Mouse (Mus musculus) MEL (cell line): Measurements from ENCODE around the gene H2-DMa. TPM values are rescaled to one million over a fixed set of nuclear protein-coding genes. Genes with fewer than 3 reads are reported as not detected.

ENCODE experiments used
- DNase-seq: peaks from one replicate; pipeline ENCODE4 v3.0.0; 2011; ENCODE audit warnings: low read depth, low spot score
- H3K27ac ChIP-seq: 2 replicates; pipeline ENCODE4 v1.5.1; 2012; ENCODE audit warnings: low read depth, mild to moderate bottlenecking, control low read depth, low read length, moderate library complexity; ENCODE audit not compliant: control insufficient read depth
- H3K27me3 ChIP-seq, 2 experiments: fragments of 150-350 bp in 1 of 2; sonication (generic) in 1 of 2; 2 replicates each; pipeline ENCODE4 v1.6.1; 2012; ENCODE audit warnings: low read length in 2 of 2, mild to moderate bottlenecking in 2 of 2, improper control_type of control experiment in 1 of 2, moderate library complexity in 1 of 2; ENCODE audit not compliant: insufficient read depth in 2 of 2, control insufficient read depth in 1 of 2
- H3K36me3 ChIP-seq, 2 experiments: 2 replicates each; pipeline ENCODE4 v1.6.1; 2012 to 2014; ENCODE audit warnings: low read length in 2 of 2, improper control_type of control experiment in 1 of 2, inconsistent platforms in 1 of 2, mild to moderate bottlenecking in 1 of 2; ENCODE audit not compliant: insufficient read depth in 2 of 2, control insufficient read depth in 1 of 2
- H3K4me1 ChIP-seq, 2 experiments: fragments of 150-350 bp in 1 of 2; sonication (generic) in 1 of 2; 2 replicates each; pipeline ENCODE4 v1.6.1; 2012; ENCODE audit warnings: low read length in 2 of 2, improper control_type of control experiment in 1 of 2, mild to moderate bottlenecking in 1 of 2; ENCODE audit not compliant: insufficient read depth in 2 of 2, control insufficient read depth in 1 of 2
- H3K4me3 ChIP-seq, 2 experiments: fragments of 150-350 bp in 1 of 2; sonication (generic) in 1 of 2; 2 replicates each; pipeline ENCODE4 v1.5.1; 2012; ENCODE audit warnings: low read depth in 2 of 2, low read length in 2 of 2, mild to moderate bottlenecking in 2 of 2, moderate library complexity in 2 of 2, control low read depth in 1 of 2, improper control_type of control experiment in 1 of 2; ENCODE audit not compliant: control insufficient read depth in 1 of 2, insufficient read depth in 1 of 2
- H3K79me2 ChIP-seq: 2 replicates; pipeline ENCODE4 v1.6.1; 2012; ENCODE audit warnings: mild to moderate bottlenecking, low read length, moderate library complexity; ENCODE audit not compliant: control insufficient read depth, poor library complexity, insufficient read depth
- H3K9ac ChIP-seq: 2 replicates; pipeline ENCODE4 v1.6.1; 2012; ENCODE audit warnings: low read depth, mild to moderate bottlenecking, control low read depth, low read length, moderate library complexity; ENCODE audit not compliant: control insufficient read depth, poor library complexity, severe bottlenecking
- H3K9me3 ChIP-seq: fragments of 150-350 bp; sonication (generic); replicated peaks from 2 replicates; pipeline ENCODE4 v1.6.1; 2012; ENCODE audit warnings: mild to moderate bottlenecking, low read length, improper control_type of control experiment, moderate library complexity; ENCODE audit not compliant: insufficient read depth
- BHLHE40 ChIP-seq: IDR thresholded peaks from 2 replicates; pipeline ENCODE4 v1.6.1; 2012; ENCODE audit warnings: low read depth, mild to moderate bottlenecking, inconsistent platforms, low read length, improper control_type of control experiment, borderline replicate concordance
- CHD1 ChIP-seq: IDR thresholded peaks from 2 replicates; pipeline ENCODE4 v1.6.1; 2012; ENCODE audit warnings: low read depth, mild to moderate bottlenecking, inconsistent platforms, low read length, improper control_type of control experiment
- CTCF ChIP-seq, 3 experiments: IDR thresholded peaks in 2 of 3; conservative IDR thresholded peaks in 1 of 3; 2 replicates each; pipeline ENCODE4 v1.5.1; 2011 to 2012; ENCODE audit warnings: low read length in 3 of 3, low read depth in 2 of 3, mild to moderate bottlenecking in 2 of 3, improper control_type of control experiment in 1 of 3, inconsistent platforms in 1 of 3, mixed read lengths in 1 of 3, moderate library complexity in 1 of 3; ENCODE audit not compliant: control insufficient read depth in 1 of 3, insufficient read depth in 1 of 3, poor library complexity in 1 of 3, severe bottlenecking in 1 of 3
- ETS1 ChIP-seq: IDR thresholded peaks from 2 replicates; pipeline ENCODE4 v1.6.1; 2012; ENCODE audit warnings: low read depth, mild to moderate bottlenecking, inconsistent platforms, low read length, improper control_type of control experiment, moderate library complexity
- HCFC1 ChIP-seq: IDR thresholded peaks from 2 replicates; pipeline ENCODE4 v1.6.1; 2012; ENCODE audit warnings: low read depth, mild to moderate bottlenecking, inconsistent platforms, low read length, improper control_type of control experiment, moderate library complexity
- KAT2A ChIP-seq: conservative IDR thresholded peaks from 2 replicates; pipeline ENCODE4 v1.6.1; 2012; ENCODE audit warnings: low read depth, low read length, improper control_type of control experiment, inconsistent platforms
- MAX ChIP-seq: IDR thresholded peaks from 2 replicates; pipeline ENCODE4 v1.6.1; 2011; ENCODE audit warnings: low read length, improper control_type of control experiment
- MAZ ChIP-seq: IDR thresholded peaks from 2 replicates; pipeline ENCODE4 v1.6.1; 2012; ENCODE audit warnings: low read depth, mild to moderate bottlenecking, inconsistent platforms, low read length, improper control_type of control experiment
- MEF2A ChIP-seq: IDR thresholded peaks from 2 replicates; pipeline ENCODE4 v1.6.1; 2014; ENCODE audit warnings: low read depth, mild to moderate bottlenecking, inconsistent platforms, low read length, improper control_type of control experiment; ENCODE audit not compliant: poor library complexity, insufficient replicate concordance, severe bottlenecking; ENCODE audit errors: extremely low read depth
- MYB ChIP-seq: IDR thresholded peaks from 2 replicates; pipeline ENCODE4 v1.6.1; 2011; ENCODE audit warnings: mild to moderate bottlenecking, low read depth, low read length, improper control_type of control experiment
- NELFE ChIP-seq: IDR thresholded peaks from 2 replicates; pipeline ENCODE4 v1.6.1; 2011; ENCODE audit warnings: low read depth, low read length, improper control_type of control experiment
- POLR2A ChIP-seq, 2 experiments: IDR thresholded peaks; 2 replicates each; pipeline ENCODE4 v1.6.1; 2011 to 2012; ENCODE audit warnings: low read length in 2 of 2, mild to moderate bottlenecking in 2 of 2, control low read depth in 1 of 2, improper control_type of control experiment in 1 of 2, low read depth in 1 of 2, moderate library complexity in 1 of 2; ENCODE audit not compliant: control insufficient read depth in 1 of 2, insufficient read depth in 1 of 2, poor library complexity in 1 of 2
- POLR2AphosphoS2 ChIP-seq: IDR thresholded peaks from 2 replicates; pipeline ENCODE4 v1.6.1; 2011; ENCODE audit warnings: low read length, improper control_type of control experiment
- POLR2AphosphoS5 ChIP-seq: IDR thresholded peaks from 2 replicates; pipeline ENCODE4 v1.6.1; 2012; ENCODE audit warnings: low read depth, borderline replicate concordance, mild to moderate bottlenecking, inconsistent platforms, low read length, moderate library complexity, mixed read lengths
- RAD21 ChIP-seq: IDR thresholded peaks from 2 replicates; pipeline ENCODE4 v1.6.1; 2011; ENCODE audit warnings: mild to moderate bottlenecking, low read depth, low read length, improper control_type of control experiment
- RCOR1 ChIP-seq: IDR thresholded peaks from 2 replicates; pipeline ENCODE4 v1.6.1; 2012; ENCODE audit warnings: low read depth, mild to moderate bottlenecking, inconsistent platforms, low read length, improper control_type of control experiment
- SMC3 ChIP-seq: IDR thresholded peaks from 2 replicates; pipeline ENCODE4 v1.6.1; 2011; ENCODE audit warnings: low read depth, low read length, improper control_type of control experiment
- TAL1 ChIP-seq: IDR thresholded peaks from 2 replicates; pipeline ENCODE4 v1.6.1; 2012; ENCODE audit warnings: mild to moderate bottlenecking, inconsistent platforms, low read length, moderate library complexity, mixed read lengths
- TCF12 ChIP-seq: IDR thresholded peaks from 2 replicates; pipeline ENCODE4 v1.6.1; 2014; ENCODE audit warnings: low read depth, mild to moderate bottlenecking, inconsistent platforms, low read length, improper control_type of control experiment, moderate library complexity
- USF1 ChIP-seq: IDR thresholded peaks from 2 replicates; pipeline ENCODE4 v1.6.1; 2014; ENCODE audit warnings: low read depth, mild to moderate bottlenecking, inconsistent platforms, low read length, improper control_type of control experiment, moderate library complexity
- USF2 ChIP-seq, 2 experiments: IDR thresholded peaks; 2 replicates each; pipeline ENCODE4 v1.6.1; 2011 to 2012; ENCODE audit warnings: improper control_type of control experiment in 2 of 2, low read length in 2 of 2, borderline replicate concordance in 1 of 2, inconsistent platforms in 1 of 2, low read depth in 1 of 2, mild to moderate bottlenecking in 1 of 2; ENCODE audit not compliant: insufficient read depth in 1 of 2
- ZC3H11A ChIP-seq: IDR thresholded peaks from 2 replicates; pipeline ENCODE4 v1.6.1; 2012; ENCODE audit warnings: low read depth, mild to moderate bottlenecking, inconsistent platforms, low read length, improper control_type of control experiment
- ZMIZ1 ChIP-seq: IDR thresholded peaks from 2 replicates; pipeline ENCODE4 v1.6.1; 2012; ENCODE audit warnings: low read depth, mild to moderate bottlenecking, inconsistent platforms, low read length, improper control_type of control experiment, moderate library complexity
- ZNF384 ChIP-seq: IDR thresholded peaks from 2 replicates; pipeline ENCODE4 v1.6.1; 2012; ENCODE audit warnings: low read depth, mild to moderate bottlenecking, inconsistent platforms, low read length, improper control_type of control experiment
- polyA plus RNA-seq, 2 experiments: library from polyadenylated mRNA; stranded (reverse) in 1 of 2; unstranded in 1 of 2; fragments of >175 nt in 1 of 2; fragments of >200 nt in 1 of 2; gene quantifications; 2 replicates each; pipeline versions ENCODE4 v1.2.1 to v1.2.4; 2012; ENCODE audit warnings: low replicate concordance in 2 of 2, low read depth in 1 of 2; ENCODE audit not compliant: insufficient read length in 2 of 2, insufficient read depth in 1 of 2, missing spikeins in 1 of 2
- total RNA-seq: library from RNA; depleted of rRNA; stranded (reverse); fragments of 300-350 nt; gene quantifications from 2 replicates; pipeline ENCODE4 v1.2.3, GENCODE M21; 2012

Gene H2-DMa
- total and polyA plus RNA-seq, 3 experiments: 38.3 to 38.7 TPM; not detected in 1

- Histone ChIP-seq H3K9ac (no peak overlapping the region), H3K4me3 (no peak overlapping the region), H3K9me3 (no peaks in the 10 kb centered on the region), H3K4me1 (peaks cover 3 to 9% of the 10 kb centered on the region in 2 experiments; a peak in 3 of 4 replicates), H3K27ac (no peak overlapping the region), H3K27me3 (no peaks in the 10 kb centered on the region), H3K36me3 (peaks cover 0 to 6% of the 10 kb centered on the region in 2 experiments; a peak in 2 of 4 replicates), H3K79me2 (no peaks in the 10 kb centered on the region)
- peak; percentile 86 for DNase-seq
- TF ChIP-seq TAL1 (no peak), POLR2AphosphoS2 (no peak), MAX (no peak), USF1 (no peak), ZMIZ1 (no peak), HCFC1 (no peak), CTCF (IDR thresholded peaks at IDR 0.05 in 2 of 3, conservative IDR thresholded peaks at IDR 0.05 in 1 of 3; ENCODE audit: control insufficient read depth in 1 of 3, insufficient read depth in 1 of 3, low read depth in 2 of 3, low read length in 3 of 3, poor library complexity in 1 of 3, severe bottlenecking in 1 of 3) (peak; percentile 55 to 84 (median 69)), MYB (no peak), NELFE (no peak), ETS1 (no peak), MAZ (no peak), TCF12 (no peak), RAD21 (peak; percentile 51), USF2 (IDR thresholded peaks at IDR 0.05; ENCODE audit: borderline replicate concordance in 1 of 2, insufficient read depth in 1 of 2, low read depth in 1 of 2, low read length in 2 of 2) (no peak), ZNF384 (no peak), ZC3H11A (peak; percentile 35), MEF2A (no peak), BHLHE40 (no peak), POLR2A (IDR thresholded peaks at IDR 0.05; ENCODE audit: control insufficient read depth in 1 of 2, insufficient read depth in 1 of 2, low read depth in 1 of 2, low read length in 2 of 2, poor library complexity in 1 of 2) (no peak), CHD1 (no peak), POLR2AphosphoS5 (no peak), KAT2A (no peak), RCOR1 (no peak), SMC3 (peak; percentile 56)
Measured at GRCm38 (mm10) chr17:34075271-34075670, 44.1 kb upstream of the H2-DMa start.
